Mouse (Mus musculus): ENCODE results near the gene Hoxa10. TPM values are rescaled to one million over a fixed set of nuclear protein-coding genes. Genes with fewer than 3 reads are reported as not detected.

The Hoxa10 gene
- polyA plus RNA-seq, 1 experiment from 2014 or later: 0.15 TPM

- Histone ChIP-seq H3K27ac (no peak overlapping the region), H3K27me3 (replicated peaks) (peaks cover 98% of the 10 kb centered on the region), H3K9ac (no peak overlapping the region), H3K4me1 (peaks cover 16% of the 10 kb centered on the region), H3K9me3 (no peaks in the 10 kb centered on the region), H3K36me3 (replicated peaks) (no peaks in the 10 kb centered on the region), H3K4me3 (no peak overlapping the region), H3K4me2 (no peak overlapping the region)
- 2% methylated on average over 30 of the region's 30 CpGs for WGBS
- no peak for ATAC-seq (replicated peaks)
Measured at GRCm38 (mm10) chr6:52215771-52216535, 24.7 kb downstream of the Hoxa10 start.

GRCm38 (mm10) chr6:52215070-52215469 is 25.6 kb downstream of the Hoxa10 start:
- no peak overlapping the region for H3K27ac ChIP-seq
- no peaks in the 10 kb centered on the region for H3K9me3 ChIP-seq
- H3K9ac ChIP-seq: no peak overlapping the region
- ATAC-seq (replicated peaks): no peak
- peaks cover 97% of the 10 kb centered on the region for H3K27me3 ChIP-seq (replicated peaks)
- H3K36me3 ChIP-seq (replicated peaks): no peaks in the 10 kb centered on the region
- no peak overlapping the region for H3K4me2 ChIP-seq
- H3K4me3 ChIP-seq: no peak overlapping the region
- WGBS: 14% methylated on average over 3 of the region's 3 CpGs
- H3K4me1 ChIP-seq: peaks cover 16% of the 10 kb centered on the region

- peaks cover 97% of the 10 kb centered on the region for H3K27me3 ChIP-seq (replicated peaks)
- peaks cover 16% of the 10 kb centered on the region for H3K4me1 ChIP-seq
- H3K27ac ChIP-seq: no peak overlapping the region
- no peaks in the 10 kb centered on the region for H3K9me3 ChIP-seq
- H3K4me3 ChIP-seq: no peak overlapping the region
- WGBS: 12% methylated on average over 5 of the region's 5 CpGs
- no peaks in the 10 kb centered on the region for H3K36me3 ChIP-seq (replicated peaks)
- ATAC-seq (replicated peaks): no peak
- H3K9ac ChIP-seq: no peak overlapping the region
- H3K4me2 ChIP-seq: no peak overlapping the region
Measured at GRCm38 (mm10) chr6:52214271-52214670, 26.4 kb downstream of the Hoxa10 start.

- Histone ChIP-seq H3K4me3 (no peak within 1 kb of the TSS), H3K27ac (no peak within 1 kb of the TSS), H3K36me3 (replicated peaks) (no peaks in the 10 kb centered on the region), H3K4me2 (no peak within 1 kb of the TSS), H3K4me1 (peaks cover 16% of the 10 kb centered on the region), H3K27me3 (replicated peaks) (peaks cover 97% of the 10 kb centered on the region), H3K9me3 (no peaks in the 10 kb centered on the region), H3K9ac (no peak within 1 kb of the TSS)
- 2% methylated on average over 38 of the region's 38 CpGs for WGBS
- no peak for ATAC-seq (replicated peaks)
Measured at GRCm38 (mm10) chr6:52213119-52213986, 27.3 kb downstream of the Hoxa10 start, which contains the start of the genes Hoxa3 and Gm28308. Hoxa3 (minus strand) TSS chr6:52213336. Gm28308 (minus strand) TSS chr6:52213339.

GRCm38 (mm10) chr6:52212556-52213118 is 28.0 kb downstream of the Hoxa10 start:
- H3K4me2 ChIP-seq: no peak overlapping the region

GRCm38 (mm10) chr6:52211961-52212360 is 28.7 kb downstream of the Hoxa10 start:
- Histone ChIP-seq H3K4me3 (no peak overlapping the region), H3K9ac (no peak overlapping the region), H3K27me3 (replicated peaks) (peaks cover 98% of the 10 kb centered on the region), H3K27ac (no peak overlapping the region), H3K4me1 (peaks cover 9% of the 10 kb centered on the region), H3K4me2 (no peak overlapping the region), H3K36me3 (replicated peaks) (no peaks in the 10 kb centered on the region), H3K9me3 (no peaks in the 10 kb centered on the region)
- no peak for ATAC-seq (replicated peaks)
- WGBS: 7% methylated on average over 13 of the region's 13 CpGs

More at GRCm38 (mm10) chr6:52212556-52213118, 28.0 kb downstream of the Hoxa10 start:
- Histone ChIP-seq H3K27ac (no peak overlapping the region), H3K4me3 (no peak overlapping the region), H3K9ac (no peak overlapping the region), H3K27me3 (replicated peaks) (peaks cover 97% of the 10 kb centered on the region), H3K36me3 (replicated peaks) (no peaks in the 10 kb centered on the region), H3K9me3 (no peaks in the 10 kb centered on the region), H3K4me1 (peaks cover 16% of the 10 kb centered on the region)
- under 1% methylated on average over 22 of the region's 22 CpGs for WGBS
- no peak for ATAC-seq (replicated peaks)

- H3K9ac ChIP-seq: no peak overlapping the region
- no peaks in the 10 kb centered on the region for H3K36me3 ChIP-seq (replicated peaks)
- H3K27me3 ChIP-seq (replicated peaks): peaks cover 98% of the 10 kb centered on the region
- H3K4me1 ChIP-seq: peaks cover 6% of the 10 kb centered on the region; the same call in 1 of the 2 replicates
- under 1% methylated on average over 37 of the region's 37 CpGs for WGBS
- no peaks in the 10 kb centered on the region for H3K9me3 ChIP-seq
- no peak overlapping the region for H3K27ac ChIP-seq
- no peak overlapping the region for H3K4me2 ChIP-seq
- no peak overlapping the region for H3K4me3 ChIP-seq
- 0 out of 2 replicates have a peak, but pooled peaks have one; percentile 33 for ATAC-seq (replicated peaks)
Measured at GRCm38 (mm10) chr6:52211170-52211935, 29.3 kb downstream of the Hoxa10 start.

- H3K4me2 ChIP-seq: no peak overlapping the region
- H3K9ac ChIP-seq: no peak overlapping the region
- H3K36me3 ChIP-seq (replicated peaks): no peaks in the 10 kb centered on the region
- H3K9me3 ChIP-seq: no peaks in the 10 kb centered on the region
- ATAC-seq (replicated peaks): no peak
- no peak overlapping the region for H3K4me3 ChIP-seq
- peaks cover 98% of the 10 kb centered on the region for H3K27me3 ChIP-seq (replicated peaks)
- no peak overlapping the region for H3K27ac ChIP-seq
- 7% methylated on average over 12 of the region's 12 CpGs for WGBS
- H3K4me1 ChIP-seq: peaks cover 6% of the 10 kb centered on the region; the same call in 1 of the 2 replicates
Measured at GRCm38 (mm10) chr6:52209685-52210046, 31.0 kb downstream of the Hoxa10 start.

- no peak overlapping the region for H3K9ac ChIP-seq
- H3K4me2 ChIP-seq: no peak overlapping the region
- no peaks in the 10 kb centered on the region for H3K36me3 ChIP-seq (replicated peaks)
- WGBS: 3% methylated on average over 18 of the region's 18 CpGs
- ATAC-seq (replicated peaks): no peak
- H3K9me3 ChIP-seq: no peaks in the 10 kb centered on the region
- peaks cover 98% of the 10 kb centered on the region for H3K27me3 ChIP-seq (replicated peaks)
- peaks cover 8% of the 10 kb centered on the region for H3K4me1 ChIP-seq
- no peak overlapping the region for H3K4me3 ChIP-seq
- H3K27ac ChIP-seq: no peak overlapping the region
Measured at GRCm38 (mm10) chr6:52208868-52209684, 31.6 kb downstream of the Hoxa10 start.

GRCm38 (mm10) chr6:52208072-52208867 is 32.4 kb downstream of the Hoxa10 start, which contains the start of gene Hoxa6:
Hoxa6 (minus strand) TSS chr6:52208722.
- Histone ChIP-seq H3K27me3 (replicated peaks) (peaks cover 98% of the 10 kb centered on the region), H3K36me3 (replicated peaks) (no peaks in the 10 kb centered on the region), H3K4me3 (no peak within 1 kb of the TSS), H3K9ac (no peak within 1 kb of the TSS), H3K4me1 (peaks cover 12% of the 10 kb centered on the region), H3K9me3 (no peaks in the 10 kb centered on the region), H3K27ac (no peak within 1 kb of the TSS), H3K4me2 (no peak within 1 kb of the TSS)
- under 1% methylated on average over 47 of the region's 47 CpGs for WGBS
- no peak for ATAC-seq (replicated peaks)

GRCm38 (mm10) chr6:52207684-52207976 is 33.0 kb downstream of the Hoxa10 start:
- ATAC-seq (replicated peaks): no peak
- Histone ChIP-seq H3K27ac (no peak overlapping the region), H3K9ac (no peak overlapping the region), H3K4me1 (peaks cover 12% of the 10 kb centered on the region), H3K9me3 (no peaks in the 10 kb centered on the region), H3K4me3 (no peak overlapping the region), H3K36me3 (replicated peaks) (no peaks in the 10 kb centered on the region), H3K4me2 (no peak overlapping the region), H3K27me3 (replicated peaks) (peaks cover 98% of the 10 kb centered on the region)
